Mouse (Mus musculus) G1E (cell line): Measurements from ENCODE around the gene Dph7.

Source experiments
- CTCF ChIP-seq: IDR thresholded peaks from 2 replicates; pipeline ENCODE4 v1.5.1; 2012; ENCODE audit warnings: low read depth, low read length, inconsistent platforms, mixed read lengths
- GATA1 ChIP-seq: IDR thresholded peaks from 2 replicates; pipeline ENCODE4 v1.6.1; 2012; ENCODE audit warnings: borderline replicate concordance, low read length, inconsistent platforms, mixed read lengths
- POLR2AphosphoS5 ChIP-seq: IDR thresholded peaks from 2 replicates; pipeline ENCODE4 v1.6.1; 2012; ENCODE audit warnings: low read depth, low read length, inconsistent platforms; ENCODE audit not compliant: insufficient replicate concordance
- TAL1 ChIP-seq: conservative IDR thresholded peaks from 2 replicates; pipeline ENCODE4 v1.6.1; 2012; ENCODE audit warnings: low read depth, low read length, inconsistent platforms, mixed read lengths

GRCm38 (mm10) chr2:24962304-24963000 lies at the start of gene Dph7:
- peak; percentile 82 for TF ChIP-seq CTCF
- TF ChIP-seq POLR2AphosphoS5 = peak; percentile 81; the same call in 1 of the 2 replicates
- no peak for TF ChIP-seq GATA1
- TF ChIP-seq TAL1 = no peak
